Mouse (Mus musculus) liver, postnatal 0 days (tissue): Measurements from ENCODE around the gene Sec61b.

Source experiments
- CTCF ChIP-seq: sonication (generic); IDR thresholded peaks from 2 replicates; pipeline ENCODE4 v1.5.1; 2016; ENCODE audit warnings: antibody characterized with exemption, low read depth
- EP300 ChIP-seq: IDR thresholded peaks from 2 replicates; pipeline ENCODE4 v1.6.1; 2016; ENCODE audit warnings: antibody characterized with exemption, low read depth, mild to moderate bottlenecking

- TF ChIP-seq CTCF (peak; percentile 49), EP300 (no peak)
These were observed 47.6 kb downstream of the Sec61b start for GRCm38 (mm10) chr4:47521884-47522605.
